Mouse (Mus musculus) adrenal gland (tissue): ENCODE measurements around the gene Pla2r1.

Experiments
- intact Hi-C: fragments of 180-260 bp; cut with DNase I; formaldehyde crosslinking; loops from one replicate; pipeline ENCODE4 v1.15.1; 2025

The Pla2r1 gene

DNA sequence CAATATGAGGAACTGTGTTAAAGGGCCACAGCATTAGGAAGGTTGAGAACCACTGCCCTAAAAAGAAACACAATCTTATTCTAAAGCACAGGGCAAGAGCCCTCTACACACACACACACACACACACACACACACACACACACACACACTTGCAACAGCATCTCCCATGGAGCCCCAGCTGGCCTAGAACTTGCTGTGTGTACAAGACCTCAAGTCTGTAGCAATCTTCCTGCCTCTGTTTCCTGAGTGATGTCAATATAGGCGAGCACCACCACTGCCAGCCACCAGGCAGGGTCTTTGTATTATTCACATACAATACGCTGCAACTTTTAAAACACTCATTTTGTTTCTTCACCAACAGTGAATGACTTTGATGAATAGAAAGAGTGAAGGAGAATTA lies 145.7 kb downstream of the Pla2r1 start:
- intact Hi-C loops, result no loop called here

GRCm38 (mm10) chr2:60405431-60405830 lies 147.7 kb downstream of the Pla2r1 start:
- intact Hi-C loops, result no loop called here

GRCm38 (mm10) chr2:60404763-60405162 lies 148.3 kb downstream of the Pla2r1 start:
- intact Hi-C loops, result no loop called here

- intact Hi-C loops, result no loop called here
Measured at GRCm38 (mm10) chr2:60401694-60402093, 151.4 kb downstream of the Pla2r1 start.

DNA sequence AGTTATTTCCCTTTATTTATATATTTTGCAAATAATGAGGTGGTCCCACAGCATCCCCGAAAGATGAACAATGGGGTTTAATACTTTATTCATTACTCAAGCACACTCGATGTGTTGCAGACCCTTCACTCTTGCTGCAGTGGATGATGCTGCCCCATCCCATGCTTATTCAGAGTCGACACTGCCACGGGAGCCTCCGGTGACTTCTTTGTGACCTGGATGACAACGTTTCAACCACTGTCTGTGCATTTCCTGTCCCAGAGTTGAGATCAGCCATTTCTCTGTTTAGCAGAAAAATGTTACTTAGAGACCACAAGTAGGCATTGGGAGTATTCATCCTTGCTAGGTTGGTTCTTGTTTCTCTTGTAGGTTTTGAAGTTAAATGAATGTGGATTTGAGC lies 159.3 kb downstream of the Pla2r1 start:
- intact Hi-C loops, result no loop called here

DNA sequence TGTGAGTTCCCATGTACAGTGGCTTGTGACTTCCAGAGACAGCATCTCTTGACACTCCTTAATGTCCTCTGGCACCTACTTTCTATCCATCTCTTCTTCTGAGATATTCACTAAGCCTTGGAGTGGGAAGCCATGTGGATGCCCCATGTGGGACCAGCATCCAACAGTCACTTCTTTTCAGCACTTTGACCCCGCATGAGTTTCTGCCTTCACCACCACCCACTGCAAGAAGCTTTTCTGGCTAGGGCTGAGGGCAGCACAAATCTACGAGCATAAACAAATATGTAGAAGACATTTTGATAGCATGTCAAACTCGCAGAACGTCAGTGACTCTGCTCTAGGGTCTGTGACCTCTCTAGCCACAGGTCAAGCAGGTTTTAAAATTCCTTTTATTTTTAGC lies 160.8 kb downstream of the Pla2r1 start:
- intact Hi-C loops, result no loop called here

DNA sequence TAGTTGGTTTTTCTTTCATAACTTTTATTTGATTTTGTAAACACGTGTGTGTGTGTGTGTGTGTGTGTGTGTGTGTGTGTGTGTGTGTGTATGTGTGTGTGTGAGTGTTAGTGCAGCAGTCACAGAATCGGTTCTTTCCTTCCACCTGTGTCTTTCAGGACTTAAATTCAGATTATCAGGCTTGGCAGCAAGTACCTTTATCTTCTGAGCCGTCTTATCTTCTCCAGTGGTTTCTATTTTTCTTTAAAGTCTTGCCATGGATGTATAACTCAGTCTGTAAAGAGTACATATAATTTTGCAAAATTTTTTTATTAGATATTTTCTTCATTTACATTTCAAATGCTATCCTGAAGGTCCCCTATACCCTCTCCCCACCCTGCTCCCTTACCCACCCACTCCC lies 165.7 kb downstream of the Pla2r1 start:
- intact Hi-C loops, result no loop called here

DNA sequence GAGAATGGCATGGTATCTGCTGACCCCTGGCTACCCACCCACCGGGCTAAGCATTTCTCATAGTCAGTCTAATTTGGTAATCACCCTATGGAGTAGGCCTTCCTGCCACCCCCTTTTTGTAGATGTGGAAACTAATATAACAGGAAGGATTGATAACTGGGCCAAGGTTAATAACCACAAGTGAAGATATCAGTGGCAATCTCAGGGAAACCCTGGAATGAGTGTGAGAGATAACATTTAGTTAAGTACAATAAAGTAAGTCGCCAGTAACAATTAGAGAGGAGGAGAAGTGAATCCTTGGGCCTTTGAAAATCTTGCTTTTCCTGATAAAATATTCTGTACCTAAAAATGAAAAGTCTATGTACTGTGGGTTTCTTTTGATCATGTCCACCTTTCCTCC lies 166.3 kb downstream of the Pla2r1 start:
- intact Hi-C loops, result no loop called here

GRCm38 (mm10) chr2:60384763-60385085 lies 168.4 kb downstream of the Pla2r1 start:
- intact Hi-C loops, result no loop called here

- intact Hi-C loops, result no loop called here
Measured at GRCm38 (mm10) chr2:60384083-60384762, 168.9 kb downstream of the Pla2r1 start.

GRCm38 (mm10) chr2:60382858-60383669 lies 170.0 kb downstream of the Pla2r1 start, which contains the start of gene Ly75:
Ly75 (minus strand) TSS chr2:60383303.
- intact Hi-C loops, result no loop called here

GRCm38 (mm10) chr2:60382346-60382745 lies 170.8 kb downstream of the Pla2r1 start:
- intact Hi-C loops, result no loop called here

DNA sequence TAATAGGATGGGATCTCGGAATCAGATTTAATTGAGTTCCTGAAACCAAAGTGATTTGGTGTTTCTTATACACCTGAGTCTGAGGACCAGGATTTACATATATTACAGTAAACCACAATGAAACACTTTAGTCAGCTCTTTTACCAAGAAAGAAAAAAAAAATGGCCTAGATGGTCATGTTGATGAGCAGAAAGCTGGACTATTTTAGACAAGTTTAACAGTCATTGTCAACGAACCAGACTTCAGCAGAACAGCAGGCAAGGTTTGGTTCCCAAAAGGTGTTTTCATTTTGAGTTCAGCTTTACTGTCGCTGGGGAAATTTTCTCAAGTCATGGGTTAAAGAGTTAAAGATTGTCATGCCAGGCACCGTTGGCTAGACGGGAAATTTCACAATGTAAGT lies 175.8 kb downstream of the Pla2r1 start:
- intact Hi-C loops, result no loop called here

GRCm38 (mm10) chr2:60375608-60376107 lies 177.4 kb downstream of the Pla2r1 start:
- intact Hi-C loops, result no loop called here

DNA sequence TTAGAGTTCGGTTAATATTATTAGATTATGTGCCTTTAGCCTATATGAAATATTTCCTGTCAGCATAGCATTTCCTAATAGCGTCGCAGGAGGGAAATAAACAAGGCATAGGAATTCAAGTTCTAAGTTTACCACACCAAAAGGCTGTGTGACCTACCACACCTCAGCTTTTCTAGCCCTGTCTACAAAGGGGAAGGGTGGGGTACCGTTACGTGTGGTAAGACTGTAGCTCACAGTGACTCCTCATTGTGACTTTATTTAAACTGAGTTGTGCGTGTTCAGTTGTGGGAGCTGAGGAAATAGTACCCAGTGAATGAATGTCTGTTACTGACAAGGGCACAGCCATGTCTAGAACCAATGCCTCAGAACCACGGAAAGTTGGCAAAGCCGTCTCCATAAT lies 178.0 kb downstream of the Pla2r1 start:
- intact Hi-C loops, result no loop called here

DNA sequence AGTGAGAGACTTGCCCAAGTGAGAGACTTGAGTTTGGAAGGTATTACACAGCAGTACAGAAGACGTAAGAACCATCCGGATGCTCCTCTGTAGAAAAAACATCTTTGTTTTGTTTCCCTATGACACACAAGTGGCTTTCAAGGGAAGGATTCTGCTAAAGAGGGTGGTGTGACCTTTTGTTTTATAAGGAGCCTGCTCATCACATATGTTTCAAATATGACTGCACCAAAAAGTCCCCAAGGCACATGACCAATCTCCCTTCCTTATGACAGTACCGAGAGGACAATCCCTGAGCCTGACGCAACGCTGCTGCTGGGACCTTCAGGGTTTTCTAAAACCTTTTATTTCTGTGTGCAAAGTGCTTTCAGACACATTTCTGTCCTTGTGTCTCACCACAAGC lies 182.9 kb downstream of the Pla2r1 start:
- intact Hi-C loops, result no loop called here

- intact Hi-C loops, result no loop called here
Measured at GRCm38 (mm10) chr2:60369454-60369853, 183.7 kb downstream of the Pla2r1 start.

DNA sequence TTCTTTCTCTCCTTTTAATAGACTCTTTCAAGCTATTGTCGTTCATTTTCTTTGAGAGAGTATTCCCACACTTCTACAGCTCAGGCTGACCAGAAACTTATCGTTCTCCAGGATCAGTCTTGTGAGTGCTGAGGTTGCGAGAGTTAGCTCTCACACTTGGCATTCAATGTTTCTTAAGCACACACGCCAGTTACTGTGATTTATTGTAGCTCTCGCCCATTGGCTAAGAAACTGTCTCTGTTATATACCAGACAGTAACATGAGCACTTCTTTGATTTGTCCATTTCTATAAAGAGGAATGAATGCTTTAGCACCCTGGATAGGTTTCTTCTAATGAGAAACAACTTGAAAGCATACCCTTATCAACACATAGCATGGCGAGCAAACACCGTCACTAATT lies 185.2 kb downstream of the Pla2r1 start:
- intact Hi-C loops, result no loop called here
